Mouse (Mus musculus): ENCODE results near the gene Ctsm.
"Not testable (repeated sequence)": the region's sequence is repeated elsewhere in the genome, so short reads cannot be mapped to it uniquely, and the experiment has no call there.

The Ctsm gene

DNA sequence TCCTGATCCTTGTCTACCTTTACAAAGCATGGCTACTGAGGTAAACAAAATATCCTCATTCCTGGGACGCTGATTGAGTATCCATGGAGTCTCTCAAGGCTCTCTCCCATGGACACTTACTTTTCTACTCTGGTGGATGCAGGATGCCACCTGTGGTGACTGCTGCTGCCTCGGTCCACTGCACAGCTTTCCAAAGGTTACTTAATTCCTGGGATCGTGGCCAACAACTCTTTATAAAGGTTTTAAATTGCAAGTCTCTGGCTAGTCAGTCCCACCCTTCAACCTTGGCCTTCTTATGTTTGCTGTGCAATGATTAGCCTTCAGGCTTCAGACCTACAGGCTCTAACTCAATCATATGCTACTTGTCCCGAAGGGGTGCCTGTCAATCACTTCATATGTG, at the start of gene Ctsm:
Ctsm (minus strand) TSS at position 209 of the 400 bp plus-strand sequence.
- DNase-seq (ENCODE audit: low read depth, low spot score): no peak

DNA sequence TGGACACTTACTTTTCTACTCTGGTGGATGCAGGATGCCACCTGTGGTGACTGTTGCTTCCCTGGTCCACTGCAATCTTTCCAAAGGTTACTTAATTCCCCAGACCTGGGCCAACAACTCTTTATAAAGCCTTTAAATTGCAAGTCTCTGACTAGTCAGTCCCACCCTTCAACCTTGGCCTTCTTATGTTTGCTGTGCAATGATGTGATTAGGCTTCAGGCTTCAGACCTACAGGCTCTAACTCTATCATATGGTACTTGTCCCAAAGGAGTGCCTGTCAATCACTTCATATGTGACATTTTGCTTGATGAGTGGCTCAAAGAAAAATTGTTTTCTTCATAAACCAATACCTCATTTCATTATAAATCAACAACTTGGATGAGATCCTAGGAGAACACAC, 28.4 kb upstream of the Ctsm start, which contains the start of gene Cts3:
Cts3 (minus strand) TSS at position 101 of the 400 bp plus-strand sequence.
- no peak for DNase-seq (ENCODE audit: low read depth, low spot score)

DNA sequence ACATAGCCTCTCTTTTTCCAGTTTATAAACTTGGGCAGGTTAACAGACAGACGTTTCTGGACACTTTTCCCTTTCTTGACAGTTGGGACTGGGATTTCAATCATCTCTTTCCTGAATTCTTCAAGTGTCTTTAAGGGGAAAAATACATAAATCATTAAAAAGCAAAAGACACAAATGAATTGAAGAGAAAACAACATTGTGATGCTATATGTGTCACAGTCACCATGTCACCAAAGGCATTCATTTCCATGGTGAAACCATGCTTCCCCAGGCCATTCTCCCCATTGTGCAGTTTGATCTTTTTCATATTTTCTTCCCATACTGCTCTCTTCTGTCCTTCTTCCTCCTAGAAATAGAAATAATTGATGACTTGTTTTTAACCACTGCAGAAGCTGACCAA, 26.4 kb upstream of the Ctsm start, which contains the start of gene Gm49352:
Gm49352 (minus strand) TSS at position 101 of the 400 bp plus-strand sequence.
- not testable (repeated sequence) for DNase-seq (ENCODE audit: low read depth, low spot score)

Data from A20 (cell line).